Mouse (Mus musculus) left cerebral cortex, adult 2 months (tissue): ENCODE data around the gene Olfr46. TPM values are rescaled to one million over a fixed set of nuclear protein-coding genes. Genes with fewer than 3 reads are reported as not detected.
"Not testable (repeated sequence)": the region's sequence is repeated elsewhere in the genome, so short reads cannot be mapped to it uniquely, and the experiment has no call there.

Source experiments
- DNase-seq, 2 experiments: peaks; one replicate each; pipeline ENCODE4 v3.0.0; 2021 to 2022; ENCODE audit warnings: low spot score in 2 of 2, mixed read lengths in 1 of 2; ENCODE audit errors: extremely low spot score in 1 of 2
- H3K27ac ChIP-seq: fragments of 200-600 bp; 2 replicates; pipeline ENCODE4 v1.8.1; 2022
- H3K4me3 ChIP-seq: fragments of 200-600 bp; 2 replicates; pipeline ENCODE4 v1.8.1; 2022
- CTCF ChIP-seq: fragments of 200-600 bp; IDR thresholded peaks from 2 replicates; pipeline ENCODE4 v1.8.1; 2022; ENCODE audit warnings: antibody characterized with exemption, mild to moderate bottlenecking, moderate library complexity
- intact Hi-C: fragments of 180-260 bp; cut with DNase I; formaldehyde crosslinking; loops from one replicate; pipeline ENCODE4 v1.15.1; 2025
- long read RNA-seq, 2 experiments: library from polyadenylated mRNA; stranded (forward); transcript quantifications; one replicate each; pipeline ENCODE4 v2.0.0; 2021; ENCODE audit warnings: borderline mapping rate in 2 of 2
- total RNA-seq, 2 experiments: library from RNA; stranded (reverse); gene quantifications; 2 replicates each; pipeline ENCODE4 v1.2.3; 2021

The Olfr46 gene
- under 1 TPM in 1 of 2 experiments, not detected in 1; 0.05 TPM for total RNA-seq
- long read RNA-seq, experiment 1: 0 reads
- long read RNA-seq, experiment 2: 0 reads

GRCm38 (mm10) chr7:140600969-140601368 is at the start of gene Olfr46:
TSS of gene Olfr46 (plus strand) at chr7:140601269.
- intact Hi-C loops, H3K27ac ChIP-seq, H3K4me3 ChIP-seq, DNase-seq: not testable (repeated sequence)

GRCm38 (mm10) chr7:140567586-140567985 is 33.5 kb upstream of the Olfr46 start, which contains the start of gene Olfr538:
TSS of gene Olfr538 (plus strand) at chr7:140567886.
- DNase-seq: no peak
- TF ChIP-seq CTCF: no peak
- intact Hi-C loops: no loop called here
- Histone ChIP-seq H3K4me3 (no peak within 1 kb of the TSS), H3K27ac (no peak within 1 kb of the TSS)

- DNase-seq, H3K27ac ChIP-seq, intact Hi-C loops, H3K4me3 ChIP-seq: not testable (repeated sequence)
Measured at GRCm38 (mm10) chr7:140628670-140629069, 27.6 kb downstream of the Olfr46 start, which contains the start of gene Olfr61. TSS of gene Olfr61 (plus strand) at chr7:140628970.

- no peak overlapping the region for H3K27ac ChIP-seq
- intact Hi-C loops: no loop called here
- no peak for DNase-seq
- no peak for TF ChIP-seq CTCF
- H3K4me3 ChIP-seq: no peak overlapping the region
Measured at GRCm38 (mm10) chr7:140630559-140630958, 29.5 kb downstream of the Olfr46 start.

- DNase-seq: no peak
- H3K27ac ChIP-seq: no peak within 1 kb of the TSS
- no peak within 1 kb of the TSS for H3K4me3 ChIP-seq
- intact Hi-C loops: loop anchor here (1.0 kb wide), 1 partner anchor 36 kb away; no protein-coding TSS in a partner anchor
- no peak for TF ChIP-seq CTCF
Measured at GRCm38 (mm10) chr7:140646152-140646551, 45.1 kb downstream of the Olfr46 start, which contains the start of gene Olfr53. TSS of gene Olfr53 (plus strand) at chr7:140646452.

GRCm38 (mm10) chr7:140659630-140660029 is 58.6 kb downstream of the Olfr46 start, which contains the start of gene Olfr539:
TSS of gene Olfr539 (plus strand) at chr7:140659930.
- intact Hi-C loops: loop anchor here (5.0 kb wide), 1 partner anchor 33 kb away; no protein-coding TSS in a partner anchor
- no peak for DNase-seq
- no peak within 1 kb of the TSS for H3K4me3 ChIP-seq
- H3K27ac ChIP-seq: no peak within 1 kb of the TSS
- no peak for TF ChIP-seq CTCF

Other genes starting within 250 kb of the Olfr46 start
- not detected for gene Olfr60, start 239.6 kb upstream of the Olfr46 start, total RNA-seq
- not detected for gene Olfr530, start 224.9 kb upstream of the Olfr46 start, total RNA-seq
- not detected for gene Olfr531, start 198.4 kb upstream of the Olfr46 start, total RNA-seq
- not detected for gene Olfr532, start 179.6 kb upstream of the Olfr46 start, total RNA-seq
- gene Olfr533, start 137.9 kb upstream of the Olfr46 start, total RNA-seq: not detected
- gene Olfr535, start 117.1 kb upstream of the Olfr46 start, total RNA-seq: not detected
- not detected for gene Olfr536, start 93.9 kb upstream of the Olfr46 start, total RNA-seq
- not detected for gene Olfr538, start 33.4 kb upstream of the Olfr46 start, total RNA-seq
- gene Olfr61, start 27.7 kb downstream of the Olfr46 start, total RNA-seq: not detected
- gene Olfr53, start 45.2 kb downstream of the Olfr46 start, total RNA-seq: not detected
- under 1 TPM; 0.05 to 0.09 TPM for gene Olfr539, start 58.7 kb downstream of the Olfr46 start, total RNA-seq
- not detected for gene Olfr45, start 80.7 kb downstream of the Olfr46 start, total RNA-seq
- not detected for gene Olfr541, start 96.0 kb downstream of the Olfr46 start, total RNA-seq
- gene Cyp2e1, start 162.5 kb downstream of the Olfr46 start, total RNA-seq: not detected
- under 1 TPM; 0.32 to 0.47 TPM for gene Syce1, start 186.6 kb downstream of the Olfr46 start, total RNA-seq
- 10 to 100 TPM; 29.1 to 31.2 TPM for gene Zfp941, start 220.9 kb downstream of the Olfr46 start, total RNA-seq
- 1 to 10 TPM; 3.9 to 5.9 TPM for gene Urah, start 233.7 kb downstream of the Olfr46 start, total RNA-seq
- not detected for gene Scgb1c1, start 244.3 kb downstream of the Olfr46 start, total RNA-seq
- gene Odf3, start 246.5 kb downstream of the Olfr46 start, total RNA-seq: not detected